Mouse (Mus musculus) lung, postnatal 4 days (tissue): ENCODE data around the gene Gm42417.

Source experiments
- DNase-seq, 2 experiments: peaks; one replicate each; pipeline ENCODE4 v3.0.0; 2021

Gene Gm42417

DNA sequence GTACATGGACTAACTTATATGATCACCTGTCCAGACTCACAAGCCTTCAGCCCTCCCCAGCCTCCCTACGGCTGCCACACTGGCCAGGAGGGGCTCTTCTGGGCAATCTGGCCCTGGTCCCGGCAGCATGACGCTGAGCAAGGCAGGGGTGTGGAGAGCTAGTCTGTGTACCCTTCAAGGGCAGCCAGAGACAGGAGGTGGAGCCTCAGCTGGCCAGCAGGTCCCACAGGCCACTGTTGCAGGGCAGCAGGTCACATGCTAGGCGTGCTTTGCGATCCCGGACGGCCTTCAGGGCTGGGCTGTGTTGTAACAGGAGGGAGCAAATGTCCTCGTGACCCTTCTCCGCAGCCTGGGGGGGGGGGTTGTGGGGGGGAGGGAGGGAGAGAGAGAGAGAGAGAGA is at the start of gene Gm42417:
Gm42417 (minus strand) TSS at position 244 of the 400 bp plus-strand sequence.
- DNase-seq, result peak; percentile 73 to 91

DNA sequence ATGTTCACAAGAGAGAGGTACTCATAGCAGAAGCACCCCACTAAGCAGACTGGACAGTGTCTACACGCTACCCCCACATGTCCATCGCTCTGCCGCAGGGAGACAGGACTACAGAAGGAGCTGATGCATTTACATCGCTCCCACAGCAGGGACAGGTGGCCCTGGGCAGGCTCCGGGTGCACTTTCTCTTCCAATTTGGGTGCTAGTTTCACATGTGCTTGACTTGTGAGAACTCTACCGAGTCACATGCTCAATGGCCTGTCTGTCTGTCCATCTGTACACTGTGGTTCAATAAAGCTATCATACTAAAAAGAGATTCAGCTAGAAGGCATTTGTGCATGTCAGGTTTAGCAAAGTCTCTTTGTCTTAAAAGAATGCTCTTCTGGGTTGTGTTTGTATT is 48.6 kb upstream of the Gm42417 start:
- DNase-seq, result no peak

DNA sequence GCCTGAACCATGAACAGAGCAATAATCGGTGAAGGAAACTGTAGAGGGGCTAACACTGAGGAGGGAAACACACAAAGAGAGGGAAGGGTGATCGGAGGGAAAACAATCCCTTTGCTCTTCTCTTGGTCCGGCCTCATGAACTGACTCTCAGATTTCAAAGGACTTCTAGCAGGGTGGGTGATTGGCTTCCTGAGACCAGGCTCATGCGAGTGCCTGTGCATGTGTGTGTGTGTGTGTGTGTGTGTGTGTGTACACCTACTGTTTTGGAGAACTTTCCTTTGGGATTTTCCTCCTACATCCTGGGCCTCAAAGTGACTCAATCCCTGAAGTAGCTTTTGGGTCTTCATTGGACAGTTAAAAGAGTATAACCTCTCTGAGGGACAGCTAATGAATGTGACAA is 47.1 kb upstream of the Gm42417 start:
- no peak for DNase-seq

DNA sequence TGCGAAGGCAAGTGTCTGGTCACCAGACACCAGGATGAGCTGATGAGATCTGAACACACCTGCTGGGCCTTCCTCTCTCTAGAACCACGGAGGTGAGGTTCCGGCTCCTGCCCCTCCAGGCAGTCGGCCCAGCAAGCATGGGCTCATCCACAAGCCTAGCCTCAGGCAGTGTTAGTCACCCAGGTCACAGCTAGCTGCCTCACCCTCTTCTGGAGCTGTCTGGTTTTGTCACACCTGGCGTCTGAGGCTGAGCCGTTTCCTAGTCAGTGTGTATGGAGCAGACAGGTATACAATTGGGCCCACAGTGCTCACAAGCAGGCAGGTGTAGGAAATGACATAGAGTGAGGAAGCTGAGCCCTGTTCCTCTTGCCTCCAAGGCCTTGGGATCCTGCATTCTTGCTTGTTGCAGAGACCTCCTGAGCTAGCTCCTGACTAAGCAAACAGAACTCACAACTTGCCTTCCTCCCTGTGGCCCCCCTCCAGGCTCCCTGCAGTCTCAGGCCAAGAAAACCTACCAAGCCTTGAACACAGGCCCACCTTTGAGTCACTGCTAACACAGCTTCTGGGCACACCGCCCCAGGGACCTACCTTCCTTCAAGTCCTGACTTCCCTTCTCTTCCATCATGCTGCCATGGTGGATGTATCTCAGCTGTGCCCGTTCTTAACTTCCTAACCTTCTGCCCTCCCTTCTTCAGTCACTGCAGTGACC is 44.3 kb upstream of the Gm42417 start:
- DNase-seq, result no peak

DNA sequence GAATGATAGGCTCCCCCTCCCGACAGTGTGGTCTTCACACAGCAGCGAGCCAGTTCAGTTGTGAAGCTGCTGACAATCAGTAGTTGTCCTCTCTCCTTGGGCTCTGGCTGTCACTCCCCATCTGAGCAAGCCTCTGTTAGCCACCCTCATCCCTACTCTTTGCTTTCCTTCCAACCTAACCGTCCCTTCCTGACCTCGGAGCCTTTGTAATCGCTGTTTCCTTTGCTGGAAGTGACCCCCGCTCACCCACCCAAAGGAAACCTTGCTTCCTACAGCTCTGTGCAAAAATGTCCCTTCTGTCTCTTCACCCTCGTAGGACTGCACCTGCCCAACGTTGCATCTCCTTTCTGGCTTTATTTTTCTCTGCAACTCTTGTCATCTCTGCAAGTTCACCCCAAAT is 43.0 kb upstream of the Gm42417 start:
- no peak for DNase-seq

DNA sequence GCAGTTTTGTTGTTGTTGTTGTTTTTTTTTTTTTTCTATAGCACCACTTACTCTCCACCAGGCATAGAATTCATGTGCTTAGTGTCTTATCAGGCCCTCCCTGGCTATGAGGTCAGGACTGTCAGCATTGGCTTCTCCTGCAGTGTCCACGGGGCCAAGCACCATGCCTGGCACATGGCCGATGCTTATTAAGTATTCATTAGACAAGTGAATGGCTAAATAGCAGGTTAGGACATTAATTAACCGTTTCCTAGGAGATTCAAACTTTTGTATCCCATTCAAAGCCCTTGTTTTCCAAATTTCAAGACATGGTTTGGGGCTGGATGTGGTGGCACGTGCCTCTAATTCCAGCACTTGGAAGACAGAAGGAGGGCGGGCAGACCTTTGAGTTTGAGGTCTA is 42.0 kb upstream of the Gm42417 start:
- DNase-seq, result no peak

DNA sequence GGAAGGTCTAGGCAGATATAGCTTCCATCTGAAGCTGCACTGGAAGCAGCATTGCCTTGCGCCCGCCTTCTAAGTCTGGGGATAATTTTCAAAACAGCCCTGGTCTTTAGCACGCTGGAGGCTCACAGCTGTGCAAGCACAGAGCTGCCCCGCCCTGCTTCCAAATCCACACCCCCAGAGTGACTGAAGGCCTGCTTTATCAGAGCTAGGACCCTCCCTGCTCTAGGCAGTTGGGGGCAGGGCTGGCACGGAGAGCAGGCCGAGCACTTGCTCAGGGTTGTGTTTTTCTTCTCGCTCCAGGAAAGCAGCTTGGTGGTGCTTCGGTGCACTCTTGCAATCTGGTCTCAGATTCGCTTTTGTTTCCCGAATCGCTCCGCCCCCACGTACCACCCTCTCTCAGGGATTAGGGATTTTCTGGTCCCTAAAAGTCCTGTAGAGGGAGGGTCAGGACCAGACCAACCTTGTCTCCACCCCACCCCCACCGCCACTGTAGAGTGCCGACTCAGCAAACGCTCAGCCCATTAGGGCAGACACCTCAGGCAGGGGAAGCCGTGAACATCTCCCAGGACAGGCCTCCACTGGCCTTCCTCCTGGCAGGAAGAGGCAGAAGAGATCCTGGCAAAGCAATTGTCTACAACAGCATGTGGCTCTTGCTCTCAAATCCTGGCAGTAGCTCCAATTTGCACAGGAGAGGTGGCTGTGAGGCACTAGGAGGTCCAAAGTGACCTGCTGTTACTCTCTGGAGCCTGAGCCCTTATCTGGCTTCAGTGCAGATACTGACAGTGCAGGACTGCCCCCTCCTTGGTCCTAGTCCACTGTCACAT is 41.4 kb upstream of the Gm42417 start:
- DNase-seq, result peak; percentile 69 to 82

DNA sequence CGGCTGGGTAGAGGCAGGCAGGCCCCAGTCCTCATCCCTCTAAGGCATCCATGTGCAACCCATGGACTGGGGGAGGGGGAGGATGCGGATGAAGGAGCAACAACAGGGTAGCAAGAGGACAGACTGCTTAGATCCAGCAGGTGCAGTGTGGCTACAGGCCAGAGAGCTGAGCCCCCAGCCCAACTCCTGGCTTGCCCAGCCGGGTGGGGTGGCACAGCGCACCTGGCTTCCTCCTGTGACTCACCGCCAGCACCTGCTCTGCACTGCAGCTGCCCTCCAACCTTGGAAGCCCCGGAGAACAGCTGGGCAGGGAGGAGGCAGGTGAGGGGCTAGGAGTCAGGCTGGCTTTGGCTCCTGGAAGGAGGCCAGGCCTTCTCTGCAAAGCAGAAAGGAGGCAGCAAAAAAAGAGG is 40.8 kb upstream of the Gm42417 start:
- DNase-seq, result no peak

DNA sequence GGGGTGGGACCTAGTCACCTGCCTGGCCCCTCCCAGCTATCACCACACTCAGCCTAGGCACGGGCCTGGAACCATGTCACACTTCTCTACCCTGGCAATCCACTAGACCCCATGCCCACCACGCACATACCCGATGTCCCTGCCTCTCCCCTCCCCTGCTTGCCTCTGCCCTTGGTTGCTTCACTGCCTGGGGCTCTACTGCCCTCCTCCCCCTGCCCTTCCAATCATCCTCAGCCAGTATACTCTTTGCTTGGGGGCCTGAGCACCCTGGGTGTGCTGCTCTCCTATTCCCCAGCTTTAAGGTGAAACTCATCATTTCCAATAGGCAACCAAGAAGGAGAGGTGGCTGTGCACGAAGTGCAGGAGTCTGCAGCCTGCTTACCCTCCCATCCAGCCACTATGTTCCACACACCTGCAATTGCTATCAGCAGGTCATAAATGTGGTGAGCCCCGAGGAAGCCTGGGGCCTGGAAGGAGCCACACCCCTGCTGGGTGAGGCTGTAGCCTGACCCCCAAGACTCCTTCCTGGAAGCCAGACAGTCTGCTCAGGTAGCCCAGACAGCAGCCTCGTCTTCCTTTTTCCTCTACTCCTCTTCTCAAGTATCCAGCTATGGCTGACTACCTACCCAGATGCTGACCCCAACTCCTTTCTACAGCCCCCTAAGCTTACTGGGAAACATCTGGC is 37.9 kb upstream of the Gm42417 start:
- DNase-seq, result no peak

DNA sequence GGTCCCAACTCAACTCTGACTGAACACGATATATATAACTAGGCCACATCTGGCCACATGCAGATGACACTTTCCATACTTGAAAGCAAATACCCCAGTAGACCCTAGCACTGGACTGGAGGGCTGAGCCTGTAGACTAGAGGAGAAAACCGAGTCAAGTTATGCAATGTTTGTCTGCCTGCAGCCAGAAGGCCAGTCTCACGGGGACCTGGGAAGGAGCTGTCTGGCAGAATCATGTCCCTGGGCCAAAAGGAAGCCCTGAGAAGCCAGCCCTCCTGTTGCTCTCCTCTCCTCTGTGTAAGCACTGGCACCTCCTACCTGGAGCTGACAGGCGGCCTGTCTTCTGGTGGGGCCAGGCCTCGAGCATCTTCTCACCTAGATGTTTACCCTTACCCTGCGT is 36.1 kb upstream of the Gm42417 start:
- DNase-seq, result no peak

DNA sequence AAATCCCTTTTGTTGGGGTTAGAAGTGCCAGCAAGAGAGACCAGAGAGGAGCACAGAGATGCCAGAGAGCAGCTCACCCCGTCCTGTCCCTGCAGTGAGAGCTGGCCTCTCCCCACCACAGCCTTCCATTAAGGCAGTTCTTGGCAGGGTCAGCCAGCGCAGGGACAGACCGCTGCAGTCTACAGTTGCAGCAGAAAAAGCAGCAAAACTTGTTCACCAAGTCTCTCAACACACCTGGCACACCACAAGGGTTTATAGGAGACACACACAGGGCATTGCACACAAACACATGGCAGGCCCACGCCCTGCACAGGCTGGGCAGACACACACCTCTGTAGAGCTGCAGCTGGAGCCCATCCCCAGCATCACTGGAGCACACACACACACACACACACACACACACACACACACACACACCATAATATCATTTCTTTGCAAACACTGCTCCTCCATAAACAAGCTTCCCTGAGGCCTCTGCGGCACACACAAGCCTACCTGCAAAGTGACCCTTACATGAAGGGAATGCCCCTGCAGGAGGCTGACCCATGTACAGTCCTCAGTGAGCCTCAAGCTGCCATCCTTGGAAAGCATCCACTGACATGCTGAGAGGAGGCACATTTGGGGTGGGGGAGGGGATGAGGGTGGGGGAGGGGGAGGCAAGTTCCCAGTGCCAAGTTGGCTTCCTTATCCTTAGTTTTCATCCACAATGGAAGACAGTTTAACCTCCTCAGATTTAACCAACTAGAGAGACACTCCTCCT is 35.1 kb upstream of the Gm42417 start:
- no peak for DNase-seq

DNA sequence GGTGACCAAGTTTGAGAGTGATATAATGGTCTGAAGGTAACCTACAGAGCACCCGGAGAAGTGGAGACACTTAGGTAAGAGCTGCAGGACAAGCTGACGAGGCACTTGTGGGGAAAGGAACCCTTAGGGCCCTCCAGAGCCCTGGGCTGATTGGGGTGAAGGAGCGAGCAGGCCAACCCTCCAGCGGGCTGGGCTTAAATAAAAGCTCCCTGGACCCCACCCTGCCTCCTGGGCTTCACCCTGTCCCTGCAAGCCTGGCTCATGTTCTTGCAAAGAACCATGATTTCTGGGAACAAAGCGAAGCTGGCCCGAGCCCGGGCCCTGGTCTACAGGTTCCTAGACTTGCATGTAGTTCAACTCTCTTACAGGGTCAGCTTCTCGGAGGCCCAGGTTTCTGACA is 34.3 kb upstream of the Gm42417 start:
- DNase-seq, result peak in 1 of 2 experiments; percentile 55

DNA sequence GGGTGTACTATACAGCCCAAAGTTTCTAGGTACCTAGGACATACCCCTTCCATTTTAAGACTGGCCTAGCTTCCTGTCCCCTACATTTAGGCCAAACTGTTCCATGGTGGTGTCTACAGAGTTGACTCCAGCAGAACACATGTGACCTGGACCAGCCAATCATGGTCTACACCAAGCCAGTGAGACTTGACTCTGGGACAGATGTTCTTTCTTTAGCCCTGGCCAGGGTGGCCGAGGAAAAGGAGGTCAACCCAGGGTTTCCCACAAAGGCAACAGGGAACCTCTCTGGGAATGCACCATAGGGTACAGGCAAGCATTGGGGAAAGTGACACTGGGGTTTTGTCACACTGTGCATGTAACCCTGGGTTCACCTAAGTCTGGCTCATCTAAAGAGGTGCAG is 33.5 kb upstream of the Gm42417 start:
- DNase-seq, result no peak

DNA sequence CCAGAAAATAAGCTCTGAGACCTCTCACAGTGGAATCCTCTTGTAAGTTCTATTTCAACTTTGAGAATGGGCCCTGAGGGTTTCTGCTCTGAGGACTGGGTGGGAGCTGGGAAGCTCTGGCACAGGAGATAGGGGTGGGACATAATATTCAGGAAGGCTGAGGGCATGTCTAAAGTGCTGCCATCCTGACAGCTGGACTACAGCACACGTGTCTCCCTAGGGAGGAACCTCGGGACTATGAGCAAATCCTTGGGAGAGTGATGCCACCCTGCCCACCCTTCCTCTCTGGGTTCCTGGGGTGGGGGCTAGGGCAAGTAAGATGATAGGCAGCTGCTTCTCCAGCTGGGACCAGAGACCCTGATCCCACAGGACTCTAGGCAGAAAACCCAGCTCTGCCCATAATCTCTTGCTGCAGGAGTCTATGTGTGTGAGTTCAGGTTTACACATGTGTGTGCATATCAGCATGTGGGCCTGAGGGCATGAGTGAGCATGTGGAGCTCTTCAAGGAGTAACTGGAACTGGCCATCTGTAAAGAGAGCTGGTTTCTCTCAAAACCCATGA is 33.0 kb upstream of the Gm42417 start:
- DNase-seq, result no peak

DNA sequence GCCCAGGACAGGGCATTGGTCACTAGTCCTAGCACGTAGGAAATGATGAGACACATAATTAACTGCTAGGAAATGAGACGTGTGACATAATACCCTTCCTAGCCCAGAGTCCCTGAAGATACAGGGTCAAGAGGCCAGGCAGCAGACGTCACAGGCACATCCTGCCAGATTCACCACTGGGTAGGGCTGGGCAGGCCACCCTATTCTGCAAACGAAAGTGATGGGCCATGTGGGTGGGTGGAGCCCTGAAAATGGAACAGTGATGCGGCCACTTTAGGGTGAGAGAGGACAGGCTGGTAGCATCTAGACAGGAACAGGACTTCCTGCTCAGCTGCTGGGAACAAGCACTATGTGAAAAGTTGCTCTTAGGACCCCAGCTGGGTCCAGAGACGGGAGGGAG is 32.4 kb upstream of the Gm42417 start:
- DNase-seq, result peak; percentile 76 to 86

DNA sequence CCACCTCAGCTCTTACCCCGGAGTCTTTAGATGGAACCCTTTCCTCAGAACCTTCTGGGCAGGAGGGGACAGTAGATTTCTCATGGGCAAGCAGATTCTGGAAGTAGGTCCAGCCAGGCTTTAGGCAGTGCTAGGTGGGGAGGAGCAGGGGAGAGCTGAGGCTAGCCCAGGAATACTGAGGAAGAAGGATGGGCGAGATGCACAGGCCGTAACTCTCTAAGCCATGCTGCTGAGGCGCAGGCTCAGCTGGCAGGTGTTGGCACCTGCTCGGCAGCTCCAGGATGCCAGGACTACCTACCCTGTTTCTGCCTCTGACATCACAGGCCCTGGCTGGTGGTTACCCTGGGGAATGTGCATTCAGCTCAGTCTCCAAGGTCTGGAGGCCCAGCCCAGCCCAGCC is 31.1 kb upstream of the Gm42417 start:
- no peak for DNase-seq

DNA sequence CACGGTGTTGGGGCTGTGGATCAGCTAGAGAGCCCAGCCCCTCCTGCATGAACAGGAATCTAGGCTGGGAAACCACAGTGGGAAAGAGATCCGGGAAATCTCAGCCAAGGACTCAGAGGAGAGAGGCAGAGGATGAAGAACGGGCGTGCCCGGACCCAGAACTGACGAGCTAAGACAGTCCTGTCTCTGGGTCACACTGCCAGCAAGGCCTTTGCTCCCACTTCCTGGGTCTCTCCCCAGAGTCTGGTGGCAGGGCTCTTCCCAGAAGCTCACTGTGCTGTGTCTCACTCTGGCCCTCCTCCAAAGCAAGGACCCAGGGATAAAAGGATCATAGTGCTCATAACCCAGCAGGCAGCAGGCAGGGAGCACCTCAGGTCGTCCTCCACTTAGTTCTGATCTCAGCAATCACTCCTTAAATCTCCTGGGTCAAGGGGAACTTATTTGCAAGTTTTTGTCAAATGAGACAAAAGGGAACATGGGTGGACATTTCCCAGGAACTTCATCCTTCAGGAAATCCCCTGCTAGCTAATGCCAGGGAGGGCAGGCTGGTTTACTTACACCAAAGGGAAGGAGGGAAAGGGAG is 30.6 kb upstream of the Gm42417 start:
- DNase-seq, result peak in 1 of 2 experiments; percentile 55

DNA sequence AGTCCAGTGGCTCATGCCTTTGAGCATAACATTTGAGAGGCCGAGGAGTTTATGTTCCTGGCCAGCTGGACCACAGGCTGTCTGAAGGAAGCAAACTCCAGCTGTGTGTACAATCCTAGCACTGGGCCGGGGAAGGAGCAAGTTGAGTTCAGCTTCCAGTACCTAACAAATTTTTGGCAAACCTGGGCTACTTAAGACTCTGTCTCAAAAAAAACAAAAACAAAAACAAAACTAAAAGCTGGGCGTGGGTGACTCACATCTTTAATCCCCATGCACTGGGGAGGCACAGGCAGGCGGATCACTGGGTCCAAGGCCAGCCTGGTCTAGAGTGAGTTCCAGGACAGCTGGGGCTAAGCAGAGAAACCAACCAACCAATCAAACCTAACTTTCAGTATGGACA is 29.5 kb upstream of the Gm42417 start:
- DNase-seq, result peak in 1 of 2 experiments; percentile 44

DNA sequence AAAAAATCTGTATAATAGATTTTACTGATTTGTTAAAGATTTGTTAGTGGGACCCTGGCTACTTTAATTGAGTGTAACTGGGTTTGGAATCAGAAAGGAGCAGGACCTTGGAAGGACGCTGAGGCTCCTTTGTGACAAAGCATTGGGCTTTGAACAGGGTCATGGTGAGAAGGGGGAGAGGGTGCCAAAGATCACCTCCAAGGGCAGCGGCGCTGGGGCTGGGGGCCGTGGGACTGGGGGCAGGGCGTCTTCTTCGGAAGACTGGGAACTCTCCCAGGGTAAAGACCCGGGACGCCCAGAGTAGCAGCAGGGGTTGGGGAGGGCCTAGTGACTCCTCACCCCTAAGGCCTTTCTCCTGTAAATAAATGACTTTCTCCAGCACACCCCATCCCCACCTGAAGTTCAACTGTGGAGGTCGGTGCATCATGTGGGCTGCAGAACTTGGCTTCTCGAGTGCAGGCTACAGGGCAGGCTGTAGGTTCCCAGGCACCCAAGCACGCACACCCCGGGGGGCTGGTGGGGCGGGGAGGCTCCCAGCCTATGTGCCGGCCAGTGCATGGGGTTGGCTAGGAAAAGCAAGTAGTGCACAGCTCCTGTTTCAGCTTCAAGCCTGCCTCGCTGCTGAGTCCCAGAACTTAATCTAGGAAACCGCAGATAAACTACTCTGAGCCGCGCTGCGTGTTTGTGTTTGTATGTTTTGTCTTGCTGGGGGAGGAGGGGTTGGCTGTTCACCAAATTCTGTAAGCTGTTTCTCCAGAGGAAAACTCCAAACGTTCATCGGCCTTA is 28.8 kb upstream of the Gm42417 start:
- no peak for DNase-seq

DNA sequence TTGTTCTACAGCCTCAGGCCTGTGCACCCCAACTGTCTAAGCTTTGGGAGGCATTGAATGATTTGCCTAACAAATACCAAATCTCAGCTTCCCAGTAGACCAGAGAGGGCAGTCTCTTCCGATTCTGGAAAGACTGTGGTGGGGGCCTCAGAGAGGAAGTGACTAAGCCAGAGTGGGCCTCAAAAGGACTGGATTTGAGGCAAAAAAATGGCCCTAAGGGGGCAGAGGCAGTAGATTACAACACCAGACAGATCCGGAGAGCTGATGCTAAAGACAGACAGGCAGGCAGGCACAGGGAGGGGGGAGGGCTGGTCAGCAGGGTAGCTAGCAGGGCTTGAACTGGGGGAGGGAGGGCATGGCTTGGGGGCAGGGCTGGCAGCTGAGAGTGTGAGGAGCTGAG is 27.2 kb upstream of the Gm42417 start:
- no peak for DNase-seq

DNA sequence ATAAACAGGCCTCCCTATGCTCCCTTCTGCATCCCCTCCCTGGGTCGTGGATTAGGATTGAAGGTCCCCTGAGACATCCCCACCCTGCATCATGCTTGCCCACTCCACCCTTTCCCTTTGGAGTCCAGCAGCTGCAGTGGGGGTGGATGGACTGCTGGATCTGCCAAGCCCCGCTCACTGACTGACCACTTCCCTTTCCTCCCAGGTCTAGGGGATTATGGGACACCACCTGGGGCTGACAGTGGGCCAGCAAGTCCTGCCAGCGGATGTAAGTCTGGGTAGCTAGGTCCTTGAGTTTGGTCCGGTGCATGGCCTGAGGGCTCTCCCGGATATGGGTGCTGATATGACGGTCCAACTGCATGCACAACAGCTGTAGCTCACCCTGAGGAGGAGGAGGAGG is 24.9 kb upstream of the Gm42417 start:
- DNase-seq, result no peak

DNA sequence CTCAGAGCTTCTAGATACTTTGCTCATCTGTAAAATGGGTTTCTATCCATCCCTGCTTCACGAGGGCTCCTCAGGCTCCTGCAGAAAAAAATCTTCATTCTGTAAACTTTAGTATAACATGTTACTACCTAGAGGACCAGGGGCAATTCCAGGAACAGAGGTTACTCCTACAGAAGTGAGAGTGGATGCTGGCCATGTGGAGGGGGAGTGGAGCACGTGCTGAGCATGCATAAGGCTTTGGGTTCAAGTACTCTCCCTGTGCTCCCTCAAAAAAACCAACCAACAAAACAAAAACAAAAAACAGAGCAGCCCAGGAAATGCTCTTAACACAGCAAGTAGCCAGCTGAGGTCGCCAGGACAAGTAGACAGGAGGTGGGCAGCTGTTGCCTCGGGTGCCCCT is 24.4 kb upstream of the Gm42417 start:
- DNase-seq, result no peak
